In the genomic region with DNA sequence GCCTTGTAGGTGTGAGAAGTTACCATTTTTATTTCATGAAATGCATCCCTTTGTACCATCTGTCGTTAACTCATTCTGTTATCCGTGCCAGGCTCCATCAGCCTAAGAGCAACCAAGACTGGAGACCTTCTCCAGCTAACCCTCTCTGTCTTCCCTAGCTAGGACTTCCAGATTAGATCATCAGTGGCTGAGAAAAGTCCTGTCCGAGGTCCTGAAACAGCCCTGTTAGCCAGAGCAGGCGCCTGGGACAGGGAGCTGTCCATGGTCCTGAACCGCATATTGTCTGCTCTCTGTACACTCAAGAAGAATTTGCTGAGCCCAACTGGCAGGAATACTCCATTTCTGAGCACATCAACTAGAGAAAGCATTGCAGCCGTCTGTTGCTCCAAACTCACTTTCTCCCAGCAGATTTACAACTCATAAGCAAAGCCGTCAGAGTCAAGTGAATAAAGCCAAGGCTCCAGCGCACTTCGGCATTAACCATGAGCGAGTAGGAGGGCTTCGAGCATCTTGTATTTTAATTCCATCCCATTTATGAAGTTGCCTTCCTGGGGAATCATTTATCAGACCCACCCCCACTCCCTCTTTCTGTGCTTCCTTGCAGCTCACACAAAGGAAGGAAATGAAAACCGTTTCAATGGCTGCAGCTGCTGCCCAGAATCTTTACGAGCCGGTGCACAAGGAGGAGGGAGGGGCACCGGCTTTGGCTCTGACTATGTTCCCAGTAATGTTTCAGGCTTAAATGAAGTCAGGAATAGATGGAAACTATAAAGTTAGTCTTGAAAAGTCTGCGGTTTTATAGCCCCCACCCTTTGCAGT, we compare ENCODE assay signal across 8 mouse cellular contexts.
DNase-seq lines count a peak whose midpoint lies in the region; ATAC-seq and TF ChIP-seq lines count a peak whose summit lies in the region.

No protein-coding gene starts in this region.

- TF ChIP-seq EP300 in heart, adult 2 months (IDR thresholded peaks at IDR 0.05; ENCODE audit: insufficient read depth, low read depth, low read length) = peak; percentile 34; the same call in 1 of the 2 replicates

- H3K4me2 ChIP-seq in kidney, embryonic 14.5 days (replicated peaks; ENCODE audit: low read depth, low read length) = no peak overlapping the region
- H3K4me2 ChIP-seq in limb, embryonic 12.5 days = no peak overlapping the region
- H3K4me2 ChIP-seq in myocyte (ENCODE audit: low read depth) = no peak overlapping the region

- no peaks in the 10 kb centered on the region for H3K36me3 ChIP-seq in embryonic facial prominence, embryonic 10.5 days (replicated peaks)
- no peaks in the 10 kb centered on the region for H3K36me3 ChIP-seq in heart, adult 2 months (ENCODE audit: control insufficient read depth, insufficient read depth, low read length)
- no peaks in the 10 kb centered on the region for H3K36me3 ChIP-seq in kidney, embryonic 14.5 days (ENCODE audit: control insufficient read depth, insufficient read depth, low read length)
- no peaks in the 10 kb centered on the region for H3K36me3 ChIP-seq in limb, embryonic 12.5 days
- no peaks in the 10 kb centered on the region for H3K36me3 ChIP-seq in myocyte (ENCODE audit: control insufficient read depth, insufficient read depth)

- peak; percentile 69; the same call in 1 of the 2 replicates for ATAC-seq in kidney, embryonic 14.5 days (ENCODE audit: low FRiP score, low TSS enrichment)
- peak; percentile 59; the same call in 1 of the 2 replicates for ATAC-seq in limb, embryonic 12.5 days (ENCODE audit: insufficient number of reproducible peaks, insufficient read depth, low FRiP score, low TSS enrichment, low read depth)

- intact Hi-C loops in heart, adult 2 months (cut with DNase I) = no loop called here

- 20% methylated on average over 16 of the region's 16 CpGs for WGBS in cerebellum, adult 2 months
- WGBS in embryonic facial prominence, embryonic 10.5 days = 51% methylated on average over 16 of the region's 16 CpGs
- WGBS in heart, adult 2 months = 51% methylated on average over 16 of the region's 16 CpGs
- 56% methylated on average over 16 of the region's 16 CpGs for WGBS in kidney, embryonic 14.5 days
- WGBS in limb, embryonic 12.5 days = 52% methylated on average over 16 of the region's 16 CpGs

- peak; percentile 35 to 38 for DNase-seq in cerebellum, adult 2 months
- DNase-seq in cerebellum, adult 9-10 months = no peak
- DNase-seq in embryonic facial prominence, embryonic 10.5 days (ENCODE audit: low spot score) = peak; percentile 91
- DNase-seq in heart, adult 2 months = peak; percentile 60 to 69
- DNase-seq in testis, postnatal 14 days (ENCODE audit: low spot score) = peak; percentile 81

- no peak overlapping the region for H3K4me3 ChIP-seq in cerebellum, adult 2 months (replicated peaks; ENCODE audit: insufficient read depth, low read depth, low read length)
- no peak overlapping the region for H3K4me3 ChIP-seq in embryonic facial prominence, embryonic 10.5 days
- H3K4me3 ChIP-seq in heart, adult 2 months = no peak overlapping the region
- no peak overlapping the region for H3K4me3 ChIP-seq in kidney, embryonic 14.5 days (ENCODE audit: low read length)
- no peak overlapping the region for H3K4me3 ChIP-seq in limb, embryonic 12.5 days (replicated peaks)
- H3K4me3 ChIP-seq in myocyte = no peak overlapping the region

- H3K9me3 ChIP-seq in embryonic facial prominence, embryonic 10.5 days = no peaks in the 10 kb centered on the region
- no peaks in the 10 kb centered on the region for H3K9me3 ChIP-seq in kidney, embryonic 14.5 days (ENCODE audit: control insufficient read depth, low read length)
- H3K9me3 ChIP-seq in limb, embryonic 12.5 days = no peaks in the 10 kb centered on the region

- no peak for TF ChIP-seq CTCF in cerebellum, adult 2 months (IDR thresholded peaks at IDR 0.05; ENCODE audit: borderline replicate concordance, insufficient read depth, low read depth, low read length)
- no peak for TF ChIP-seq CTCF in heart, adult 2 months (IDR thresholded peaks at IDR 0.05)

- H3K27ac ChIP-seq in cerebellum, adult 2 months (ENCODE audit: insufficient read depth, low read length) = no peak overlapping the region
- H3K27ac ChIP-seq in embryonic facial prominence, embryonic 10.5 days (replicated peaks) = no peak overlapping the region
- H3K27ac ChIP-seq in heart, adult 2 months = no peak overlapping the region
- H3K27ac ChIP-seq in kidney, embryonic 14.5 days (ENCODE audit: low read depth, low read length) = no peak overlapping the region
- no peak overlapping the region for H3K27ac ChIP-seq in limb, embryonic 12.5 days

- H3ac ChIP-seq in myocyte (ENCODE audit: control insufficient read depth, insufficient read length) = no peak overlapping the region

- no peaks in the 10 kb centered on the region; the same call in 1 of the 2 replicates for H3K27me3 ChIP-seq in cerebellum, adult 2 months (ENCODE audit: control insufficient read depth, insufficient read depth, low read length)
- H3K27me3 ChIP-seq in embryonic facial prominence, embryonic 10.5 days (replicated peaks; ENCODE audit: low read depth, poor library complexity, severe bottlenecking) = no peaks in the 10 kb centered on the region
- H3K27me3 ChIP-seq in heart, adult 2 months (ENCODE audit: control insufficient read depth, insufficient read depth, low read length) = no peaks in the 10 kb centered on the region; the same call in 1 of the 2 replicates
- H3K27me3 ChIP-seq in kidney, embryonic 14.5 days (ENCODE audit: control insufficient read depth, insufficient read depth, low read length) = no peaks in the 10 kb centered on the region
- H3K27me3 ChIP-seq in limb, embryonic 12.5 days = no peaks in the 10 kb centered on the region
- no peaks in the 10 kb centered on the region for H3K27me3 ChIP-seq in myocyte (ENCODE audit: control insufficient read depth, insufficient read depth, insufficient read length)

- no peaks in the 10 kb centered on the region for H3K4me1 ChIP-seq in cerebellum, adult 2 months (ENCODE audit: control insufficient read depth, insufficient read depth, low read length)
- no peaks in the 10 kb centered on the region for H3K4me1 ChIP-seq in embryonic facial prominence, embryonic 10.5 days
- no peaks in the 10 kb centered on the region for H3K4me1 ChIP-seq in heart, adult 2 months (ENCODE audit: control insufficient read depth, insufficient read depth, low read length)
- H3K4me1 ChIP-seq in kidney, embryonic 14.5 days (ENCODE audit: control insufficient read depth, insufficient read depth, low read length) = no peaks in the 10 kb centered on the region
- H3K4me1 ChIP-seq in limb, embryonic 12.5 days (replicated peaks) = no peaks in the 10 kb centered on the region

- H3K79me2 ChIP-seq in heart, adult 2 months (replicated peaks; ENCODE audit: control insufficient read depth, insufficient read depth, low read length) = no peaks in the 10 kb centered on the region
- H3K79me2 ChIP-seq in myocyte (ENCODE audit: control insufficient read depth, insufficient read depth) = no peaks in the 10 kb centered on the region

- no peak overlapping the region for H3K9ac ChIP-seq in heart, adult 2 months (ENCODE audit: low read depth, low read length)
- H3K9ac ChIP-seq in kidney, embryonic 14.5 days (ENCODE audit: low read depth, low read length) = no peak overlapping the region
- H3K9ac ChIP-seq in limb, embryonic 12.5 days (replicated peaks) = no peak overlapping the region

- no peak for TF ChIP-seq POLR2A in cerebellum, adult 2 months (IDR thresholded peaks at IDR 0.05; ENCODE audit: borderline replicate concordance, insufficient read depth, low read length)
- TF ChIP-seq POLR2A in heart, adult 2 months (IDR thresholded peaks at IDR 0.05; ENCODE audit: insufficient read depth, low read depth, low read length) = no peak
- no peak for TF ChIP-seq POLR2A in myocyte (IDR thresholded peaks at IDR 0.05; ENCODE audit: insufficient read length, low read depth)

TF ChIP-seq in myocyte, 11 proteins besides CTCF, POLR2A, EP300 and RAD21:
- TF ChIP-seq SRF (IDR thresholded peaks at IDR 0.05; ENCODE audit: control insufficient read depth, insufficient read length, low read depth) (no peak), MYOD1 (IDR thresholded peaks at IDR 0.05; ENCODE audit: control insufficient read depth in 1 of 3, insufficient read length in 2 of 3, low read depth in 2 of 3) (no peak), E2F4 (IDR thresholded peaks at IDR 0.05; ENCODE audit: insufficient read depth) (no peak), REST (IDR thresholded peaks at IDR 0.05; ENCODE audit: insufficient read depth, insufficient read length) (peak; percentile 97), MAX (IDR thresholded peaks at IDR 0.05; ENCODE audit: low read depth) (peak; percentile 92), MYOG (IDR thresholded peaks at IDR 0.05; ENCODE audit: control insufficient read depth in 1 of 3, insufficient read depth in 1 of 3, insufficient read length in 2 of 3, low read depth in 2 of 3) (no peak), POLR2AphosphoS2 (IDR thresholded peaks at IDR 0.05; ENCODE audit: insufficient read length, low read depth) (no peak), TCF3 (IDR thresholded peaks at IDR 0.05; ENCODE audit: insufficient read length, low read depth) (no peak), CEBPB (IDR thresholded peaks at IDR 0.05; ENCODE audit: insufficient read depth, poor library complexity, severe bottlenecking) (no peak), USF1 (IDR thresholded peaks at IDR 0.05; ENCODE audit: low read depth) (no peak), TCF12 (IDR thresholded peaks at IDR 0.05; ENCODE audit: insufficient read depth, poor library complexity, severe bottlenecking) (no peak)
